Mouse (Mus musculus): ENCODE results near the gene Laptm5. TPM values are rescaled to one million over a fixed set of nuclear protein-coding genes. Genes with fewer than 3 reads are reported as not detected.

The Laptm5 gene
- total RNA-seq, 2 experiments from 2014 or later = 8.0 to 8.1 TPM

- intact Hi-C loops (cut with DNase I; ENCODE audit: low total_unique reads) = no loop called here
- no peak for DNase-seq
Observed at GRCm38 (mm10) chr4:130893688-130894087, 19.2 kb upstream of the Laptm5 start.

GRCm38 (mm10) chr4:130895701-130896100, 17.2 kb upstream of the Laptm5 start:
- intact Hi-C loops (cut with DNase I; ENCODE audit: low total_unique reads) = loop anchor here (5.0 kb wide), 1 partner anchor 52 kb away; no protein-coding TSS in a partner anchor
- DNase-seq = no peak

GRCm38 (mm10) chr4:130896372-130896771, 16.6 kb upstream of the Laptm5 start:
- DNase-seq = peak; percentile 38
- intact Hi-C loops (cut with DNase I; ENCODE audit: low total_unique reads) = loop anchor here (5.0 kb wide), 1 partner anchor 51 kb away; no protein-coding TSS in a partner anchor

GRCm38 (mm10) chr4:130899383-130899781, 13.5 kb upstream of the Laptm5 start:
- no peak for DNase-seq
- intact Hi-C loops (cut with DNase I; ENCODE audit: low total_unique reads) = loop anchor here (5.0 kb wide), 1 partner anchor 48 kb away; no protein-coding TSS in a partner anchor

GRCm38 (mm10) chr4:130899782-130900427, 13.0 kb upstream of the Laptm5 start:
- DNase-seq = no peak
- intact Hi-C loops (cut with DNase I; ENCODE audit: low total_unique reads) = loop anchor here (5.0 kb wide), 1 partner anchor 47 kb away; no protein-coding TSS in a partner anchor

- intact Hi-C loops (cut with DNase I; ENCODE audit: low total_unique reads) = no loop called here
- DNase-seq = no peak
Observed at GRCm38 (mm10) chr4:130900746-130901145, 12.2 kb upstream of the Laptm5 start.

GRCm38 (mm10) chr4:130902289-130902781, 10.6 kb upstream of the Laptm5 start:
- intact Hi-C loops (cut with DNase I; ENCODE audit: low total_unique reads) = no loop called here
- no peak for DNase-seq

GRCm38 (mm10) chr4:130905025-130905424, 7.9 kb upstream of the Laptm5 start:
- intact Hi-C loops (cut with DNase I; ENCODE audit: low total_unique reads) = no loop called here
- no peak for DNase-seq

- intact Hi-C loops (cut with DNase I; ENCODE audit: low total_unique reads) = no loop called here
- DNase-seq = no peak
Observed at GRCm38 (mm10) chr4:130905882-130906281, 7.0 kb upstream of the Laptm5 start.

GRCm38 (mm10) chr4:130906296-130906695, 6.6 kb upstream of the Laptm5 start:
- intact Hi-C loops (cut with DNase I; ENCODE audit: low total_unique reads) = no loop called here
- DNase-seq = peak; percentile 85

GRCm38 (mm10) chr4:130907200-130908069, 5.5 kb upstream of the Laptm5 start:
- no peak for DNase-seq
- intact Hi-C loops (cut with DNase I; ENCODE audit: low total_unique reads) = no loop called here

GRCm38 (mm10) chr4:130908133-130908532, 4.8 kb upstream of the Laptm5 start:
- no peak for DNase-seq
- intact Hi-C loops (cut with DNase I; ENCODE audit: low total_unique reads) = no loop called here

GRCm38 (mm10) chr4:130909167-130909874, 3.6 kb upstream of the Laptm5 start:
- intact Hi-C loops (cut with DNase I; ENCODE audit: low total_unique reads) = no loop called here
- DNase-seq = no peak

- intact Hi-C loops (cut with DNase I; ENCODE audit: low total_unique reads) = no loop called here
- no peak for DNase-seq
Observed at GRCm38 (mm10) chr4:130910666-130911065, 2.3 kb upstream of the Laptm5 start.

- intact Hi-C loops (cut with DNase I; ENCODE audit: low total_unique reads) = no loop called here
Observed at GRCm38 (mm10) chr4:130912626-130913025, 299 bp upstream of the Laptm5 start.

GRCm38 (mm10) chr4:130913511-130913910, 586 bp downstream of the Laptm5 start:
- intact Hi-C loops (cut with DNase I; ENCODE audit: low total_unique reads) = no loop called here
- no peak for DNase-seq

More at GRCm38 (mm10) chr4:130912626-130913025, 299 bp upstream of the Laptm5 start:
- DNase-seq = no peak

- DNase-seq = no peak
- intact Hi-C loops (cut with DNase I; ENCODE audit: low total_unique reads) = no loop called here
Observed at GRCm38 (mm10) chr4:130914011-130914410, 1.1 kb downstream of the Laptm5 start.

GRCm38 (mm10) chr4:130914527-130914926, 1.6 kb downstream of the Laptm5 start:
- intact Hi-C loops (cut with DNase I; ENCODE audit: low total_unique reads) = no loop called here
- no peak for DNase-seq

GRCm38 (mm10) chr4:130915006-130915667, 2.2 kb downstream of the Laptm5 start:
- intact Hi-C loops (cut with DNase I; ENCODE audit: low total_unique reads) = no loop called here
- no peak for DNase-seq

Measured in gastrocnemius, postnatal 14 days (tissue).